Mouse (Mus musculus): ENCODE data around the gene Pfdn2. TPM values are rescaled to one million over a fixed set of nuclear protein-coding genes. Genes with fewer than 3 reads are reported as not detected.

Pfdn2 gene
- polyA plus RNA-seq, 1 experiment from 2014 or later = 30.9 TPM

- peak overlapping the region; percentile 62 for H3K4me3 ChIP-seq (ENCODE audit: low read depth, low read length)
- H3K4me2 ChIP-seq (ENCODE audit: low read depth, low read length) = peak overlapping the region; percentile 84
- peak overlapping the region; percentile 31 for H3K27ac ChIP-seq (ENCODE audit: low read length)
- peak overlapping the region; percentile 58 for H3K9ac ChIP-seq (ENCODE audit: low read depth, low read length)
- peaks cover 10% of the 10 kb centered on the region; the same call in 1 of the 2 replicates for H3K36me3 ChIP-seq (ENCODE audit: control insufficient read depth, insufficient read depth)
- peak; percentile 72 for ATAC-seq (ENCODE audit: low read depth)
- 40% methylated on average over 16 of the region's 16 CpGs for WGBS (ENCODE audit: insufficient replicate concordance)
- peaks cover 22% of the 10 kb centered on the region for H3K4me1 ChIP-seq (ENCODE audit: control insufficient read depth, low read depth, low read length)
- H3K9me3 ChIP-seq (replicated peaks; ENCODE audit: control insufficient read depth, low read length) = no peaks in the 10 kb centered on the region
- no peaks in the 10 kb centered on the region for H3K27me3 ChIP-seq (ENCODE audit: control insufficient read depth, insufficient read depth, low read depth, low read length)
These were observed 15.9 kb downstream of the Pfdn2 start for GRCm38 (mm10) chr1:171361106-171362103.

- 50% methylated on average over 7 of the region's 7 CpGs for WGBS (ENCODE audit: insufficient replicate concordance)
- Histone ChIP-seq H3K4me3 (ENCODE audit: low read depth, low read length) (no peak overlapping the region), H3K27me3 (ENCODE audit: control insufficient read depth, insufficient read depth, low read depth, low read length) (no peaks in the 10 kb centered on the region; the same call in 1 of the 2 replicates), H3K36me3 (ENCODE audit: control insufficient read depth, insufficient read depth) (no peaks in the 10 kb centered on the region), H3K9ac (ENCODE audit: low read depth, low read length) (no peak overlapping the region), H3K27ac (ENCODE audit: low read length) (no peak overlapping the region), H3K9me3 (replicated peaks; ENCODE audit: control insufficient read depth, low read length) (no peaks in the 10 kb centered on the region), H3K4me2 (ENCODE audit: low read depth, low read length) (no peak overlapping the region), H3K4me1 (ENCODE audit: control insufficient read depth, low read depth, low read length) (peaks cover 8% of the 10 kb centered on the region)
- no peak for ATAC-seq (ENCODE audit: low read depth)
These were observed 20.5 kb downstream of the Pfdn2 start for GRCm38 (mm10) chr1:171365934-171366333.

- peaks cover 2% of the 10 kb centered on the region for H3K27me3 ChIP-seq (ENCODE audit: control insufficient read depth, insufficient read depth, low read depth, low read length)
- 36% methylated on average over 20 of the region's 20 CpGs for WGBS (ENCODE audit: insufficient replicate concordance)
- no peak within 1 kb of the TSS for H3K9ac ChIP-seq (ENCODE audit: low read depth, low read length)
- H3K36me3 ChIP-seq (ENCODE audit: control insufficient read depth, insufficient read depth) = no peaks in the 10 kb centered on the region
- no peak within 1 kb of the TSS for H3K4me2 ChIP-seq (ENCODE audit: low read depth, low read length)
- ATAC-seq (ENCODE audit: low read depth) = no peak
- H3K4me3 ChIP-seq (ENCODE audit: low read depth, low read length) = no peak within 1 kb of the TSS
- no peaks in the 10 kb centered on the region for H3K4me1 ChIP-seq (ENCODE audit: control insufficient read depth, low read depth, low read length)
- H3K9me3 ChIP-seq (replicated peaks; ENCODE audit: control insufficient read depth, low read length) = no peaks in the 10 kb centered on the region
- no peak within 1 kb of the TSS for H3K27ac ChIP-seq (ENCODE audit: low read length)
These were observed 24.5 kb downstream of the Pfdn2 start, which contains the start of gene Nectin4 for GRCm38 (mm10) chr1:171369845-171370556. Gene Nectin4, plus strand, starts transcription at chr1:171370099.

GRCm38 (mm10) chr1:171372880-171373279 is 27.4 kb downstream of the Pfdn2 start:
- peaks cover 2% of the 10 kb centered on the region for H3K27me3 ChIP-seq (ENCODE audit: control insufficient read depth, insufficient read depth, low read depth, low read length)
- no peaks in the 10 kb centered on the region for H3K9me3 ChIP-seq (replicated peaks; ENCODE audit: control insufficient read depth, low read length)
- no peak overlapping the region for H3K4me2 ChIP-seq (ENCODE audit: low read depth, low read length)
- no peaks in the 10 kb centered on the region for H3K36me3 ChIP-seq (ENCODE audit: control insufficient read depth, insufficient read depth)
- H3K4me3 ChIP-seq (ENCODE audit: low read depth, low read length) = no peak overlapping the region
- no peak overlapping the region for H3K27ac ChIP-seq (ENCODE audit: low read length)
- WGBS (ENCODE audit: insufficient replicate concordance) = 64% methylated on average over 3 of the region's 3 CpGs
- H3K9ac ChIP-seq (ENCODE audit: low read depth, low read length) = no peak overlapping the region
- no peaks in the 10 kb centered on the region; the same call in 1 of the 2 replicates for H3K4me1 ChIP-seq (ENCODE audit: control insufficient read depth, low read depth, low read length)
- ATAC-seq (ENCODE audit: low read depth) = no peak

- H3K4me3 ChIP-seq (ENCODE audit: low read depth, low read length) = no peak overlapping the region
- no peak overlapping the region for H3K4me2 ChIP-seq (ENCODE audit: low read depth, low read length)
- no peak overlapping the region for H3K9ac ChIP-seq (ENCODE audit: low read depth, low read length)
- H3K36me3 ChIP-seq (ENCODE audit: control insufficient read depth, insufficient read depth) = no peaks in the 10 kb centered on the region
- ATAC-seq (ENCODE audit: low read depth) = no peak
- no peak overlapping the region for H3K27ac ChIP-seq (ENCODE audit: low read length)
- peaks cover 2% of the 10 kb centered on the region for H3K27me3 ChIP-seq (ENCODE audit: control insufficient read depth, insufficient read depth, low read depth, low read length)
- H3K9me3 ChIP-seq (replicated peaks; ENCODE audit: control insufficient read depth, low read length) = no peaks in the 10 kb centered on the region
- H3K4me1 ChIP-seq (ENCODE audit: control insufficient read depth, low read depth, low read length) = no peaks in the 10 kb centered on the region; the same call in 1 of the 2 replicates
- WGBS (ENCODE audit: insufficient replicate concordance) = 5% methylated on average over 4 of the region's 4 CpGs
These were observed 28.5 kb downstream of the Pfdn2 start for GRCm38 (mm10) chr1:171373946-171374345.

GRCm38 (mm10) chr1:171375646-171376097 is 30.2 kb downstream of the Pfdn2 start:
- Histone ChIP-seq H3K4me2 (ENCODE audit: low read depth, low read length) (no peak overlapping the region), H3K4me1 (ENCODE audit: control insufficient read depth, low read depth, low read length) (no peaks in the 10 kb centered on the region; the same call in 1 of the 2 replicates), H3K9ac (ENCODE audit: low read depth, low read length) (no peak overlapping the region), H3K4me3 (ENCODE audit: low read depth, low read length) (no peak overlapping the region), H3K27me3 (ENCODE audit: control insufficient read depth, insufficient read depth, low read depth, low read length) (peaks cover 12% of the 10 kb centered on the region), H3K27ac (ENCODE audit: low read length) (no peak overlapping the region), H3K36me3 (ENCODE audit: control insufficient read depth, insufficient read depth) (no peaks in the 10 kb centered on the region), H3K9me3 (replicated peaks; ENCODE audit: control insufficient read depth, low read length) (no peaks in the 10 kb centered on the region)
- ATAC-seq (ENCODE audit: low read depth) = no peak
- WGBS (ENCODE audit: insufficient replicate concordance) = 37% methylated on average over 9 of the region's 9 CpGs

GRCm38 (mm10) chr1:171378298-171378697 is 32.8 kb downstream of the Pfdn2 start:
- H3K4me1 ChIP-seq (ENCODE audit: control insufficient read depth, low read depth, low read length) = no peaks in the 10 kb centered on the region; the same call in 1 of the 2 replicates
- H3K9me3 ChIP-seq (replicated peaks; ENCODE audit: control insufficient read depth, low read length) = no peaks in the 10 kb centered on the region
- peaks cover 13% of the 10 kb centered on the region for H3K27me3 ChIP-seq (ENCODE audit: control insufficient read depth, insufficient read depth, low read depth, low read length)
- 59% methylated on average over 6 of the region's 6 CpGs for WGBS (ENCODE audit: insufficient replicate concordance)
- H3K36me3 ChIP-seq (ENCODE audit: control insufficient read depth, insufficient read depth) = no peaks in the 10 kb centered on the region
- H3K9ac ChIP-seq (ENCODE audit: low read depth, low read length) = no peak overlapping the region
- ATAC-seq (ENCODE audit: low read depth) = no peak
- H3K27ac ChIP-seq (ENCODE audit: low read length) = no peak overlapping the region
- H3K4me2 ChIP-seq (ENCODE audit: low read depth, low read length) = no peak overlapping the region
- H3K4me3 ChIP-seq (ENCODE audit: low read depth, low read length) = no peak overlapping the region

GRCm38 (mm10) chr1:171379935-171380599 is 34.6 kb downstream of the Pfdn2 start:
- Histone ChIP-seq H3K27me3 (ENCODE audit: control insufficient read depth, insufficient read depth, low read depth, low read length) (peaks cover 13% of the 10 kb centered on the region), H3K9ac (ENCODE audit: low read depth, low read length) (no peak overlapping the region), H3K4me1 (ENCODE audit: control insufficient read depth, low read depth, low read length) (no peaks in the 10 kb centered on the region; the same call in 1 of the 2 replicates), H3K9me3 (replicated peaks; ENCODE audit: control insufficient read depth, low read length) (no peaks in the 10 kb centered on the region), H3K27ac (ENCODE audit: low read length) (no peak overlapping the region), H3K36me3 (ENCODE audit: control insufficient read depth, insufficient read depth) (no peaks in the 10 kb centered on the region), H3K4me3 (ENCODE audit: low read depth, low read length) (peak overlapping the region; percentile 7; the same call in 1 of the 2 replicates), H3K4me2 (ENCODE audit: low read depth, low read length) (peak overlapping the region; percentile 33; the same call in 1 of the 2 replicates)
- 6% methylated on average over 31 of the region's 31 CpGs for WGBS (ENCODE audit: insufficient replicate concordance)
- ATAC-seq (ENCODE audit: low read depth) = peak; percentile 58

Data from liver, embryonic 16.5 days (tissue).